17 mouse cellular contexts compared by ENCODE assay signal in the genomic region with DNA sequence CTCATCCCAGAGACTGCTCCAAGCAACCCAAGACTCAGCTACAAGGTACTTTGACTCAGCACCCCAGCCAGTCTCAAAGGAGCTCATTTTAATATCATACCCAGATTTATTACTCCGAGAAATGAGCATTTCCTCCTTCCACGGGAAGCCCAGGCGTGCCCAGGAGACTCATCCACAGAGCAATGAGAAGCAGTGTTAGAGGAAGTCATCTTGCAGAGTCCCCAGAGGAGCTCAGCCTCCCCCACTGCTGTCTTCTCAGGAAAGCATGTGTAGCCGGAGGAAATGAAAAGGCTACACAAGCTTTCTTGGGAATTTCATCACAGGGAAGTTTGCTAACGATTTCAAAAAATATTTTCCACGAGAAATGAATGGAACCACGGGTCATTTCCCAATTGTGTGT.
DNase-seq lines count a peak whose midpoint lies in the region; ATAC-seq lines count a peak whose summit lies in the region.
"Had no signal": no experiment of that assay in that cellular context is flagged by ENCODE, and none has a peak within 500 bp of the region (broad histone marks: within the 10 kb centered on the region; RNA-seq: fewer than 3 reads in every experiment).

No protein-coding gene starts in this region.

- H3K4me1 ChIP-seq in kidney, embryonic 15.5 days: peaks cover 7% of the 10 kb centered on the region
- H3K4me1 ChIP-seq: liver, embryonic 12.5 days had no signal

- intact Hi-C loops in heart, postnatal 25 days (cut with DNase I): no loop called here

- no peaks in the 10 kb centered on the region for H3K36me3 ChIP-seq in kidney, embryonic 15.5 days
- H3K36me3 ChIP-seq: embryonic facial prominence, embryonic 13.5 days; G1E; liver, embryonic 12.5 days; lung, embryonic 15.5 days; stomach, embryonic 15.5 days had no signal

- H3K4me2 ChIP-seq in kidney, embryonic 15.5 days: no peak overlapping the region
- H3K4me2 ChIP-seq: embryonic facial prominence, embryonic 13.5 days; liver, embryonic 12.5 days; lung, embryonic 15.5 days; stomach, embryonic 15.5 days had no signal

- no peak overlapping the region for H3K9ac ChIP-seq in kidney, embryonic 15.5 days
- H3K9ac ChIP-seq: embryonic facial prominence, embryonic 13.5 days; liver, embryonic 12.5 days; lung, embryonic 15.5 days; stomach, embryonic 15.5 days had no signal

- no peaks in the 10 kb centered on the region for H3K9me3 ChIP-seq in kidney, embryonic 15.5 days (replicated peaks)
- H3K9me3 ChIP-seq: embryonic facial prominence, embryonic 13.5 days; G1E; liver, embryonic 12.5 days; lung, embryonic 15.5 days; stomach, embryonic 15.5 days had no signal

- WGBS in kidney, embryonic 15.5 days: 60% methylated on average over 7 of the region's 7 CpGs

- H3K4me3 ChIP-seq in kidney, embryonic 15.5 days (replicated peaks): no peak overlapping the region
- H3K4me3 ChIP-seq: embryonic facial prominence, embryonic 13.5 days; left cerebral cortex, adult 2 months; liver, embryonic 12.5 days; lung, embryonic 15.5 days; stomach, embryonic 15.5 days had no signal

- H3K27ac ChIP-seq in kidney, embryonic 15.5 days: no peak overlapping the region
- H3K27ac ChIP-seq: embryonic facial prominence, embryonic 13.5 days; hindbrain, postnatal 0 days; left cerebral cortex, adult 2 months; liver, embryonic 12.5 days; lung, embryonic 15.5 days; stomach, embryonic 15.5 days had no signal

- ATAC-seq in kidney, embryonic 15.5 days (replicated peaks; ENCODE audit: low FRiP score): no peak
- ATAC-seq: CD4-positive, CD25-positive, alpha-beta regulatory T cell, adult 4 months; hindbrain, postnatal 0 days; liver, embryonic 12.5 days had no signal

- 0 out of 2 replicates have a peak, but pooled peaks cover 5% of the 10 kb centered on the region for H3K27me3 ChIP-seq in kidney, embryonic 15.5 days
- H3K27me3 ChIP-seq: liver, embryonic 12.5 days; lung, embryonic 15.5 days; stomach, embryonic 15.5 days had no signal

- DNase-seq in adrenal gland, adult 2 months: peak; percentile 20
- DNase-seq in adrenal gland, adult 18-20 months (ENCODE audit: low spot score in 2 of 2): no peak
- DNase-seq in heart, adult 11 months: peak; percentile 95
- no peak for DNase-seq in heart, postnatal 25 days (ENCODE audit: low spot score)
- peak; percentile 7 to 48 for DNase-seq in kidney, postnatal 25 days
- no peak for DNase-seq in spleen, adult 18-20 months
- no peak for DNase-seq in spleen, adult 12 weeks (ENCODE audit: low spot score)
- DNase-seq: cerebellum, adult 9-10 months had no signal

Comparison
In these comparisons a context has a peak if more than half of its experiments do, and no peak if none do; other contexts are left out.
1. DNase-seq: peak in adrenal gland, adult 2 months (single experiment), heart, adult 11 months (single experiment) and kidney, postnatal 25 days (2 of 2); none in adrenal gland, adult 18-20 months (0 of 2), heart, postnatal 25 days (single experiment), spleen, adult 18-20 months (0 of 2) and spleen, adult 12 weeks (single experiment).